Mouse (Mus musculus): Measurements from ENCODE around the gene Grk1. TPM values are rescaled to one million over a fixed set of nuclear protein-coding genes. Genes with fewer than 3 reads are reported as not detected.

Grk1 gene
- polyA plus RNA-seq, 1 experiment from 2014 or later: not detected

DNA sequence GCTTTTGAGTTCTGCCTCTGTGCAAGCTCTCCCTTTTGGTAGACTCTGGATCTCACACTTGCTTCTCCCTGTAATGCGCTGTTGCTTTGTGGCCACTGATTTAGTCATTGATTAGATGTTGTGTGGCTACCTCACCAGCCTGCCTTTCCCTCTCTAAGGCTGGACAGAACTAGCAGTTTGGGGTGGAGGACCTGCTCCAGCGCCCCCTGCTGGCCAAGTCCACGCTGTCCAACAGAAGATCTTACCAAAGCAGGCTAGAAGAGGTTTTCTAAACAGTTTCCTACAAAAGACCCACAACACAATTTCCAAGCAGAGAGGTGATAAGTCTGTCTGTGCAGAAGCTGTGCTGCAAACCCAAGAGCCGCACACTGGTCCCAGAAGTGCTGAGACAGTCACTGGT, 57.0 kb downstream of the Grk1 start:
- no peaks in the 10 kb centered on the region for H3K9me3 ChIP-seq (ENCODE audit: control insufficient read depth, low read length)
- no peaks in the 10 kb centered on the region; the same call in 1 of the 2 replicates for H3K36me3 ChIP-seq (ENCODE audit: control insufficient read depth, insufficient read depth, low read length)
- 41% methylated on average over 4 of the region's 4 CpGs for WGBS
- no peaks in the 10 kb centered on the region for H3K27me3 ChIP-seq (replicated peaks; ENCODE audit: control insufficient read depth, insufficient read depth, low read length)
- H3K4me3 ChIP-seq (ENCODE audit: low read length): no peak overlapping the region
- H3K4me1 ChIP-seq (ENCODE audit: control insufficient read depth, insufficient read depth, low read length): no peaks in the 10 kb centered on the region
- ATAC-seq: peak; percentile 56
- no peak overlapping the region for H3K9ac ChIP-seq (ENCODE audit: low read depth, low read length)
- no peak overlapping the region for H3K4me2 ChIP-seq (ENCODE audit: low read depth, low read length)
- no peak overlapping the region for H3K27ac ChIP-seq (ENCODE audit: low read length)

GRCm38 (mm10) chr8:13462392-13462791, 57.5 kb downstream of the Grk1 start:
- 69% methylated on average over 10 of the region's 10 CpGs for WGBS
- 0 out of 2 replicates have a peak, but pooled peaks have one; percentile 26 for ATAC-seq
- Histone ChIP-seq H3K9ac (ENCODE audit: low read depth, low read length) (no peak overlapping the region), H3K4me1 (ENCODE audit: control insufficient read depth, insufficient read depth, low read length) (no peaks in the 10 kb centered on the region), H3K27ac (ENCODE audit: low read length) (no peak overlapping the region), H3K9me3 (ENCODE audit: control insufficient read depth, low read length) (no peaks in the 10 kb centered on the region), H3K27me3 (replicated peaks; ENCODE audit: control insufficient read depth, insufficient read depth, low read length) (no peaks in the 10 kb centered on the region), H3K4me2 (ENCODE audit: low read depth, low read length) (no peak overlapping the region), H3K4me3 (ENCODE audit: low read length) (no peak overlapping the region), H3K36me3 (ENCODE audit: control insufficient read depth, insufficient read depth, low read length) (no peaks in the 10 kb centered on the region; the same call in 1 of the 2 replicates)

DNA sequence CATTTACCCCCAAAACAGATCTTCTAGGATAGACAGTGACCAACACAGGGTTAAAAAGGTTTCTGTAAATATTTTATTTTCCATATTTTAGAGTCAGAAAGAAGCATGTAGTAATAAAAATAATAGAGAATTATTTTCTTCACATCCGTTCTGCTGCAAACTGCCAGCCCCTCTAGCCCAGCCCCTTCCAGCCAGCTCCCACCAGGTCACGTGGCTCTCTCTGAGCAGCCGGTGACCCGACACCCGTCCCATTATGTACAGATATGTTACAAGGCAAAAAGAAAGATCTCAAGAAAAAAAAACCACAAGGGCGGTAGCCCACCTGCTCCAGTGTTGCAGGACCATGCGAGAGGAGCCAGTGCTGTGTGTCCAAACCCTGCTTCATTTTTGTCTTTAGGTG, 60.4 kb downstream of the Grk1 start:
- 55% methylated on average over 7 of the region's 7 CpGs for WGBS
- Histone ChIP-seq H3K4me2 (ENCODE audit: low read depth, low read length) (no peak overlapping the region), H3K4me3 (ENCODE audit: low read length) (no peak overlapping the region), H3K27ac (ENCODE audit: low read length) (no peak overlapping the region), H3K9me3 (ENCODE audit: control insufficient read depth, low read length) (no peaks in the 10 kb centered on the region), H3K27me3 (replicated peaks; ENCODE audit: control insufficient read depth, insufficient read depth, low read length) (no peaks in the 10 kb centered on the region), H3K9ac (ENCODE audit: low read depth, low read length) (no peak overlapping the region), H3K4me1 (ENCODE audit: control insufficient read depth, insufficient read depth, low read length) (no peaks in the 10 kb centered on the region), H3K36me3 (ENCODE audit: control insufficient read depth, insufficient read depth, low read length) (no peaks in the 10 kb centered on the region; the same call in 1 of the 2 replicates)
- no peak for ATAC-seq

DNA sequence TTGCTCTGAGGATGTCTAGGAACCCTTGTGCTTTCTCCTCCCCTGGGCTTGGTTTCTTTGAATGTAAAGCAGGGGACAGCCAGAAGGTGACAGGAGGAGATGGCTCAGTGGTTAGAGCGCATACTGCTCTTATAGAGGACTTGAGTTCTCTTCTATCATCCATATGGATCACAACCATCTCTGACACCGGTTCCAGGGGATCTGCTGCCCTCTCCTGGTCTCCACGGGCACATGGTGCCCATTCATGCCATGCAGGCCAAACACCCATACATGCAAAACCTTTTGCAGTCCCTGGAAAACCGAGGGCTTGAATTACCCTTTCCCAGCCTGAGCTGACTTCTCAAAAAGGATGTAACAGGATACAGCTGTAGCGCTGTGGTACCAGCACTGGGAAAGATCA, 62.1 kb downstream of the Grk1 start:
- H3K4me2 ChIP-seq (ENCODE audit: low read depth, low read length): no peak overlapping the region
- no peak overlapping the region for H3K9ac ChIP-seq (ENCODE audit: low read depth, low read length)
- 65% methylated on average over 5 of the region's 5 CpGs for WGBS
- H3K27me3 ChIP-seq (replicated peaks; ENCODE audit: control insufficient read depth, insufficient read depth, low read length): no peaks in the 10 kb centered on the region
- no peak overlapping the region for H3K4me3 ChIP-seq (ENCODE audit: low read length)
- no peaks in the 10 kb centered on the region for H3K4me1 ChIP-seq (ENCODE audit: control insufficient read depth, insufficient read depth, low read length)
- no peak for ATAC-seq
- no peaks in the 10 kb centered on the region for H3K9me3 ChIP-seq (ENCODE audit: control insufficient read depth, low read length)
- H3K36me3 ChIP-seq (ENCODE audit: control insufficient read depth, insufficient read depth, low read length): no peaks in the 10 kb centered on the region; the same call in 1 of the 2 replicates
- H3K27ac ChIP-seq (ENCODE audit: low read length): no peak overlapping the region

GRCm38 (mm10) chr8:13468737-13469136, 63.9 kb downstream of the Grk1 start:
- ATAC-seq: no peak
- WGBS: 81% methylated on average over 9 of the region's 9 CpGs
- no peak overlapping the region for H3K9ac ChIP-seq (ENCODE audit: low read depth, low read length)

DNA sequence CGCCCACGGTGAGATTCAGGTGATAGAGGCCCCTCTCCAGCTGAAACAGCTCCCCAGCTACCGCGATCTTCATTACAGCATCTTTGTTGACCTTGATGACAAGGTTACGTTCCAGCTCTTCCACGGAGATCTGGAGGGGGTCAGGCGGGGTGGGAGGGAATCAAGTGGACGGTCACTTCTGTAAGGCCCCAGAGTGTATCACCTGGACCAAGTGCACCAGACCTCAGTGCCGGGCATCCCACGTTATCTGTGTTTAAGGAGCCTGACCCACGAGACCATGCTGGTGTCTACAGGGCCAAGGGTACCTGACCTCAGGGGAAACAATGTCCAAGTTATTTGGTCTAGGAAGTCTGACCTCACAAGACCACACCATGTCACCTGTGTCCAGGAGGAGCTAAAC, 66.6 kb downstream of the Grk1 start:
- no peak overlapping the region for H3K27ac ChIP-seq (ENCODE audit: low read length)
- H3K27me3 ChIP-seq (replicated peaks; ENCODE audit: control insufficient read depth, insufficient read depth, low read length): no peaks in the 10 kb centered on the region
- H3K4me2 ChIP-seq (ENCODE audit: low read depth, low read length): no peak overlapping the region
- 87% methylated on average over 11 of the region's 11 CpGs for WGBS
- H3K9ac ChIP-seq (ENCODE audit: low read depth, low read length): no peak overlapping the region
- no peak overlapping the region for H3K4me3 ChIP-seq (ENCODE audit: low read length)
- no peaks in the 10 kb centered on the region for H3K4me1 ChIP-seq (ENCODE audit: control insufficient read depth, insufficient read depth, low read length)
- ATAC-seq: no peak
- H3K36me3 ChIP-seq (ENCODE audit: control insufficient read depth, insufficient read depth, low read length): peaks cover 3% of the 10 kb centered on the region; the same call in 1 of the 2 replicates
- no peaks in the 10 kb centered on the region for H3K9me3 ChIP-seq (ENCODE audit: control insufficient read depth, low read length)

More at GRCm38 (mm10) chr8:13468737-13469136, 63.9 kb downstream of the Grk1 start:
- Histone ChIP-seq H3K27me3 (replicated peaks; ENCODE audit: control insufficient read depth, insufficient read depth, low read length) (no peaks in the 10 kb centered on the region), H3K27ac (ENCODE audit: low read length) (no peak overlapping the region), H3K4me3 (ENCODE audit: low read length) (no peak overlapping the region), H3K9me3 (ENCODE audit: control insufficient read depth, low read length) (no peaks in the 10 kb centered on the region), H3K4me2 (ENCODE audit: low read depth, low read length) (no peak overlapping the region), H3K36me3 (ENCODE audit: control insufficient read depth, insufficient read depth, low read length) (peaks cover 3% of the 10 kb centered on the region), H3K4me1 (ENCODE audit: control insufficient read depth, insufficient read depth, low read length) (no peaks in the 10 kb centered on the region)

Other genes starting within 250 kb of the Grk1 start
- 256 and 550 TPM in 2 replicates for gene Lamp1, start 245.9 kb upstream of the Grk1 start, polyA plus RNA-seq (2015; fragmentation: Nextera tagmentation; extraction: Ambion mirVana)
- 71.7 and 75.3 TPM in 2 replicates for gene Grtp1, start 204.5 kb upstream of the Grk1 start, polyA plus RNA-seq (2015; fragmentation: Nextera tagmentation; extraction: Ambion mirVana)
- gene Adprhl1, start 150.9 kb upstream of the Grk1 start, polyA plus RNA-seq (2015; fragmentation: Nextera tagmentation; extraction: Ambion mirVana): 0.29 and 0.40 TPM in 2 replicates
- gene Dcun1d2, start 117.0 kb upstream of the Grk1 start, polyA plus RNA-seq (2015; fragmentation: Nextera tagmentation; extraction: Ambion mirVana): 16.9 and 17.7 TPM in 2 replicates
- 28.0 and 32.5 TPM in 2 replicates for gene Tmco3, start 116.9 kb upstream of the Grk1 start, polyA plus RNA-seq (2015; fragmentation: Nextera tagmentation; extraction: Ambion mirVana)
- 116 and 123 TPM in 2 replicates for gene Tfdp1, start 66.3 kb upstream of the Grk1 start, polyA plus RNA-seq (2015; fragmentation: Nextera tagmentation; extraction: Ambion mirVana)
- gene Atp4b, start 8.3 kb upstream of the Grk1 start, polyA plus RNA-seq (2015; fragmentation: Nextera tagmentation; extraction: Ambion mirVana): not detected in 2 replicates
- 3.2 and 3.6 TPM in 2 replicates for gene Tmem255b, start 30.1 kb downstream of the Grk1 start, polyA plus RNA-seq (2015; fragmentation: Nextera tagmentation; extraction: Ambion mirVana)
- gene Gas6, start 89.4 kb downstream of the Grk1 start, polyA plus RNA-seq (2015; fragmentation: Nextera tagmentation; extraction: Ambion mirVana): 55.8 and 60.7 TPM in 2 replicates
- not detected in 2 replicates for gene 1700029H14Rik, start 157.4 kb downstream of the Grk1 start, polyA plus RNA-seq (2015; fragmentation: Nextera tagmentation; extraction: Ambion mirVana)

Measured in intestine, embryonic 16.5 days (tissue).